Mouse (Mus musculus): Measurements from ENCODE around the gene Lcmt2.

The Lcmt2 gene

GRCm38 (mm10) chr2:121119260-121119659 lies 21.2 kb downstream of the Lcmt2 start:
- DNase-seq (ENCODE audit: low spot score in 2 of 2): no peak

GRCm38 (mm10) chr2:121115418-121115817 lies 25.0 kb downstream of the Lcmt2 start:
- DNase-seq (ENCODE audit: low spot score in 2 of 2): no peak

GRCm38 (mm10) chr2:121109695-121110094 lies 30.8 kb downstream of the Lcmt2 start, which contains the start of gene Tgm7:
TSS of gene Tgm7 (minus strand) at chr2:121109795.
- DNase-seq (ENCODE audit: low spot score in 2 of 2): no peak

GRCm38 (mm10) chr2:121105940-121106339 lies 34.5 kb downstream of the Lcmt2 start:
- DNase-seq (ENCODE audit: low spot score in 2 of 2): no peak

- DNase-seq (ENCODE audit: low spot score in 2 of 2): peak; percentile 52 to 66
Measured at GRCm38 (mm10) chr2:121102051-121102450, 38.4 kb downstream of the Lcmt2 start.

- no peak for DNase-seq (ENCODE audit: low spot score in 2 of 2)
Measured at GRCm38 (mm10) chr2:121089751-121090150, 50.7 kb downstream of the Lcmt2 start.

- DNase-seq (ENCODE audit: low spot score in 2 of 2): no peak
Measured at GRCm38 (mm10) chr2:121088507-121088906, 51.9 kb downstream of the Lcmt2 start.

- no peak for DNase-seq (ENCODE audit: low spot score in 2 of 2)
Measured at GRCm38 (mm10) chr2:121085480-121086185, 54.8 kb downstream of the Lcmt2 start, which contains the start of gene Tgm5. TSS of gene Tgm5 (minus strand) at chr2:121085841.

- no peak for DNase-seq (ENCODE audit: low spot score in 2 of 2)
Measured at GRCm38 (mm10) chr2:121082626-121083025, 57.8 kb downstream of the Lcmt2 start.
